Mouse (Mus musculus) lung, embryonic 14.5 days (tissue): ENCODE data around the gene Ifna7. TPM values are rescaled to one million over a fixed set of nuclear protein-coding genes. Genes with fewer than 3 reads are reported as not detected.
"Not testable (repeated sequence)": the region's sequence is repeated elsewhere in the genome, so short reads cannot be mapped to it uniquely, and the experiment has no call there.

Source experiments
- ATAC-seq: fragments of 200-750 bp; cut with Nextera tagmentation; 2 replicates; pipeline ENCODE4 v1.8.0; 2017; ENCODE audit warnings: mild to moderate bottlenecking, moderate TSS enrichment, moderate library complexity; ENCODE audit not compliant: insufficient read depth
- DNase-seq: peaks from one replicate; pipeline ENCODE4 v3.0.0-alpha.2; 2015
- H3K27ac ChIP-seq: fragments of 300-500 bp; sonication (generic); 2 replicates; pipeline ENCODE4 v1.5.1; 2014; ENCODE audit warnings: low read depth, mild to moderate bottlenecking, moderate library complexity
- H3K27me3 ChIP-seq: fragments of 300-500 bp; sonication (generic); 2 replicates; pipeline ENCODE4 v1.6.1; 2014; ENCODE audit warnings: low read length, control low read depth; ENCODE audit not compliant: insufficient read depth
- H3K36me3 ChIP-seq: fragments of 300-500 bp; sonication (generic); 2 replicates; pipeline ENCODE4 v1.6.1; 2014; ENCODE audit warnings: control low read depth; ENCODE audit not compliant: insufficient read depth
- H3K4me1 ChIP-seq: fragments of 300-500 bp; sonication (generic); 2 replicates; pipeline ENCODE4 v1.6.1; 2014; ENCODE audit warnings: antibody characterized with exemption, control low read depth; ENCODE audit not compliant: insufficient read depth
- H3K4me2 ChIP-seq: fragments of 300-500 bp; sonication (generic); 2 replicates; pipeline ENCODE4 v1.6.1; 2014; ENCODE audit warnings: mild to moderate bottlenecking
- H3K4me3 ChIP-seq: fragments of 300-500 bp; sonication (generic); 2 replicates; pipeline ENCODE4 v1.5.1; 2014; ENCODE audit warnings: low read depth, low read length
- H3K9ac ChIP-seq: fragments of 300-500 bp; sonication (generic); 2 replicates; pipeline ENCODE4 v1.6.1; 2014
- H3K9me3 ChIP-seq: fragments of 300-500 bp; sonication (generic); 2 replicates; pipeline ENCODE4 v1.6.1; 2016; ENCODE audit warnings: low read depth, low read length, control low read depth
- CTCF ChIP-seq: IDR thresholded peaks from 2 replicates; pipeline ENCODE4 v1.5.1; 2016; ENCODE audit warnings: antibody characterized with exemption, low read depth
- WGBS: fragments of 180-500 bp; shearing (Covaris S2); extraction: QIAGEN DNeasy Blood & Tissue Kit; methylation state at CpG from one replicate; pipeline ENCODE4 v1.1.7; 2014; 5-methylcytosine and 5-hydroxymethylcytosine counted together
- polyA plus RNA-seq: library from polyadenylated mRNA; unstranded; fragments of >200 nt; fragmentation: Nextera tagmentation; extraction: Ambion mirVana; gene quantifications from 2 replicates; pipeline ENCODE4 v1.2.1, GENCODE M21; 2014

Gene Ifna7
- polyA plus RNA-seq = not detected in 2 replicates

GRCm38 (mm10) chr4:88815928-88816327, at the start of gene Ifna7:
Gene Ifna7 (plus strand): TSS chr4:88816228.
- no peak within 1 kb of the TSS for H3K27ac ChIP-seq
- no peaks in the 10 kb centered on the region for H3K4me1 ChIP-seq
- WGBS = 51% methylated on average over 3 of the region's 3 CpGs
- H3K9me3 ChIP-seq = no peaks in the 10 kb centered on the region
- no peaks in the 10 kb centered on the region for H3K36me3 ChIP-seq
- H3K4me2 ChIP-seq = no peak within 1 kb of the TSS
- no peak within 1 kb of the TSS for H3K4me3 ChIP-seq
- no peak for DNase-seq
- H3K9ac ChIP-seq = no peak within 1 kb of the TSS
- ATAC-seq = no peak
- H3K27me3 ChIP-seq = no peaks in the 10 kb centered on the region; the same call in 1 of the 2 replicates
- no peak for TF ChIP-seq CTCF

GRCm38 (mm10) chr4:88773534-88773933, 42.5 kb upstream of the Ifna7 start, which contains the start of gene Gm13290:
Gene Gm13290 (plus strand): TSS chr4:88773834.
- H3K4me3 ChIP-seq, ATAC-seq, H3K4me2 ChIP-seq, H3K9ac ChIP-seq, H3K9me3 ChIP-seq, H3K27me3 ChIP-seq, H3K27ac ChIP-seq, DNase-seq, H3K4me1 ChIP-seq, H3K36me3 ChIP-seq: not testable (repeated sequence)
- no CpG with 5 or more reads among the region's 32 CpGs for WGBS

DNA sequence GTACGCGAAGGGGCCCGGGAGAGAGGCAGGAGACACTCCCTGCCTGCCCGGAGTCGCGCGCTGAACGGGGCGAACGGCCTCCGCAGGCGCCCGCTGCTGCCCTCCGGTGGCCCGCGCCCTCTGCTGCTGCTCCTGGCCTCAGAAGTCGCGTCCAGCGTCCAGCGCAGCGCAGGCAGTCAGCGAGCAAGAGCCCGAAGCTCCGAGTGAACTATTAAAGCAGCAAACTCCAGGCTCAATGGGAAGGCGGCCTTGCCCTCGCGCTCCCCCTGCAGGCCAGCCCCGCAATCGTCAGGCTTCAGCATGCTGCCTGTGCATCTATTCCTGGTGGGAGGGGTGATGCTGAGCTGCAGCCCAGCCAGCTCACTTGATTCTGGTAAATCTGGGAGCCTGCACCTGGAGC, 39.4 kb upstream of the Ifna7 start, which contains the start of gene Gm13289:
Gene Gm13289, plus strand, starts transcription at position 301 of the 400 bp plus-strand sequence.
- not testable (repeated sequence) for H3K4me2 ChIP-seq, ATAC-seq, H3K9me3 ChIP-seq, H3K4me1 ChIP-seq, H3K9ac ChIP-seq, H3K36me3 ChIP-seq, H3K27me3 ChIP-seq, H3K27ac ChIP-seq, H3K4me3 ChIP-seq, DNase-seq
- WGBS = no CpG with 5 or more reads among the region's 29 CpGs

DNA sequence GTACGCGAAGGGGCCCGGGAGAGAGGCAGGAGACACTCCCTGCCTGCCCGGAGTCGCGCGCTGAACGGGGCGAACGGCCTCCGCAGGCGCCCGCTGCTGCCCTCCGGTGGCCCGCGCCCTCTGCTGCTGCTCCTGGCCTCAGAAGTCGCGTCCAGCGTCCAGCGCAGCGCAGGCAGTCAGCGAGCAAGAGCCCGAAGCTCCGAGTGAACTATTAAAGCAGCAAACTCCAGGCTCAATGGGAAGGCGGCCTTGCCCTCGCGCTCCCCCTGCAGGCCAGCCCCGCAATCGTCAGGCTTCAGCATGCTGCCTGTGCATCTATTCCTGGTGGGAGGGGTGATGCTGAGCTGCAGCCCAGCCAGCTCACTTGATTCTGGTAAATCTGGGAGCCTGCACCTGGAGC, 36.5 kb upstream of the Ifna7 start, which contains the start of gene Gm13272:
Gene Gm13272, plus strand, starts transcription at position 301 of the 400 bp plus-strand sequence.
- DNase-seq, H3K9ac ChIP-seq, H3K27ac ChIP-seq, H3K4me1 ChIP-seq, H3K36me3 ChIP-seq, ATAC-seq, H3K27me3 ChIP-seq, H3K9me3 ChIP-seq, H3K4me2 ChIP-seq, H3K4me3 ChIP-seq: not testable (repeated sequence)
- WGBS = no CpG with 5 or more reads among the region's 29 CpGs

- DNase-seq, H3K9ac ChIP-seq, ATAC-seq, H3K4me1 ChIP-seq, H3K27me3 ChIP-seq, H3K4me3 ChIP-seq, H3K9me3 ChIP-seq, H3K27ac ChIP-seq, H3K4me2 ChIP-seq, H3K36me3 ChIP-seq: not testable (repeated sequence)
- WGBS = 39% methylated on average over 15 of the region's 18 CpGs
These were observed 35.7 kb upstream of the Ifna7 start for GRCm38 (mm10) chr4:88780320-88780719.

GRCm38 (mm10) chr4:88781831-88782230, 34.2 kb upstream of the Ifna7 start, which contains the start of gene Ifnz:
Gene Ifnz (plus strand): TSS chr4:88782131.
- not testable (repeated sequence) for H3K9me3 ChIP-seq, H3K27me3 ChIP-seq, H3K9ac ChIP-seq

DNA sequence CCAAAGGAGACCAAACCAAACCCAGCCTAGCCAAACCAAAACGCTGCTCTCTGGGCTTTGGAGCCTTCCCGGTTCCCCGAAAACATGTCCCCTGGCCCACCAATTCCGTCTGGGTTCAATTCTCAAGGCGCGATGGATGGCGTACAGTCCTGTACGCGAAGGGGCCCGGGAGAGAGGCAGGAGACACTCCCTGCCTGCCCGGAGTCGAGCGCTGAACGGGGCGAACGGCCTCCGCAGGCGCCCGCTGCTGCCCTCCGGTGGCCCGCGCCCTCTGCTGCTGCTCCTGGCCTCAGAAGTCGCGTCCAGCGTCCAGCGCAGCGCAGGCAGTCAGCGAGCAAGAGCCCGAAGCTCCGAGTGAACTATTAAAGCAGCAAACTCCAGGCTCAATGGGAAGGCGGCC, 33.7 kb upstream of the Ifna7 start:
- H3K27me3 ChIP-seq, H3K27ac ChIP-seq, H3K9ac ChIP-seq, H3K4me1 ChIP-seq, DNase-seq, H3K9me3 ChIP-seq, H3K4me3 ChIP-seq, ATAC-seq, H3K36me3 ChIP-seq: not testable (repeated sequence)
- 0% methylated on average over 3 of the region's 31 CpGs for WGBS
- peak overlapping the region; percentile 43; the same call in 1 of the 2 replicates for H3K4me2 ChIP-seq

More at GRCm38 (mm10) chr4:88781831-88782230, 34.2 kb upstream of the Ifna7 start, which contains the start of gene Ifnz:
- WGBS = 30% methylated on average over 4 of the region's 7 CpGs
- DNase-seq, H3K36me3 ChIP-seq, H3K4me1 ChIP-seq, ATAC-seq, H3K4me3 ChIP-seq, H3K27ac ChIP-seq: not testable (repeated sequence)
- peak within 1 kb of the TSS; percentile 43; the same call in 1 of the 2 replicates for H3K4me2 ChIP-seq

GRCm38 (mm10) chr4:88785409-88785808, 30.6 kb upstream of the Ifna7 start, which contains the start of gene Gm13276:
Gene Gm13276 (plus strand): TSS chr4:88785709.
- not testable (repeated sequence) for H3K4me2 ChIP-seq, H3K4me1 ChIP-seq, H3K9ac ChIP-seq, ATAC-seq, H3K27me3 ChIP-seq, H3K4me3 ChIP-seq, H3K36me3 ChIP-seq, H3K9me3 ChIP-seq, DNase-seq, H3K27ac ChIP-seq
- no CpG with 5 or more reads among the region's 27 CpGs for WGBS
